Mouse (Mus musculus) frontal cortex, postnatal 36 days (tissue): ENCODE results near the gene Macrod1.
"Not testable (repeated sequence)": the region's sequence is repeated elsewhere in the genome, so short reads cannot be mapped to it uniquely, and the experiment has no call there.

Source experiments
- DNase-seq, 2 experiments: peaks; one replicate each; pipeline ENCODE4 v3.0.0; 2022; ENCODE audit warnings: low spot score in 2 of 2

Gene Macrod1

DNA sequence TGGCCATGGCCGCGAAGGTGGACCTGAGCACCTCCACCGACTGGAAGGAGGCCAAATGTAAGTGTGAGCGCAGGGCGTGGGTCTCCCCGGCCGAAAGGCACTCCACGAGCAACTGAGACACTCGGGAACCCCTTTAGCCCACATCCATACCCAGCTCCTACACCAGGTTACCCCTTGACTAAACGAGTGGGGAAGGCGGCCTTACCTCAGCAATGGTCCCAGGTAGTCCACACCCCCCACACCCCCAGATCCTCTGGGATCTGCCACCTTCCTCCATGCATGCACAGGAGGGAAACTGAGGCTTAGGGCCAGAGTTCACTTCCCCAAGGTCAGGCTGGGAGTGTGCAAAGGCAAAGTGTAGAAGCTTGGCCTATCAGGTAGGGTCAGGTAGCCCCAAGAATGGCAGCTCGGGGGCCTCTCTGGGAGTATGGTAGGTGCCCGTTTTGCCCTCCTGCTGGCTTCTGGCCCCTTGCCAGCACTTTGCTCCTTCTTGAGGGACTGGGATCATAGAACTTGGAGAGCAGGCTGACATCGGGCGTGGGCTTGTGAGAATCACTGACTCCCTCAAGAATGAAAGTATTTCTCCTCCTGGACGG is 614 bp downstream of the Macrod1 start:
- DNase-seq = peak in 1 of 2 experiments; percentile 19

DNA sequence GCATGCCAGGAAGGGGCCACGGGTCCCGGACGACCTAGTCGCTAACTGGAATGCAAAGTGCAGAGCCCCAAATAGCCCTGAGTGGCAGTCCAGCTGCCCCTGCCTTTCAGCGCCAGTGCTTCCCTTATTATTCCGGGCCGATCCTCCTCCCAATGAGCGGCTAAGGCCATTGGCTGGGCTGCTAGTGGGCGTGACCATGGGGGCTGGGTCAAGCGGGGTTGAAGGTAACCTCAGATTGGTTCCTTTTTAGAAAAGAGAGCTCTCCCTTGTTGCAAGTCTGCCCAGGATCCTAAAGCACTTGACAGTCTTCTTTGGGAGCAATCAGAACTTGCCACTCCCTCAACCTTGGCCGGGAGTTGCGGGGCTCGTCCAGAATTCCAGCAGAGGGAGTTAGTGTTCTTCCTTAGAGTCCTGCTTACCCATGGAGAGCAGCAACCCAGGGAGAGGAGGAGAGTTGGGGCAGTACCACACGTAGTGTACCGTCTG is 1.2 kb downstream of the Macrod1 start:
- peak; percentile 64 to 76 for DNase-seq

DNA sequence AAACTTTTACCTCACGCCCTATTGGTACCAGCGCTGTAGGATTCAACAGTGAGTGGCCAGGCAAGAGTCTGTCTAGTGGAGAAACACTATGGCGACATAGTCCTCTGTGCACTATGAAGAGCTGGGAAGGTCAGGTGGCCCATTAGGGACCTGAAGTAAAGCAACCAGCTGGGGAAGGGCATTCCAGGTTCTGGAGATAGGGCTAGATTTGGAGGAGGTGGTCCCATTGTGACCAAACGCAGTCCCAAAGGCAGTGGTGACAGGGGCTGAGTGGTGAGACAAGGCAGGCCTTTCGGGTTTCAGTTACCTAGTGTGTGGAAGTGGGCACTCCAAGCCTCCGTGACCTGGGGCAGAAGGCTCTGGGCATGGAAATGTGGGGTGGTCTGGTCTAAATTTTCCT is 1.9 kb downstream of the Macrod1 start:
- DNase-seq = no peak

DNA sequence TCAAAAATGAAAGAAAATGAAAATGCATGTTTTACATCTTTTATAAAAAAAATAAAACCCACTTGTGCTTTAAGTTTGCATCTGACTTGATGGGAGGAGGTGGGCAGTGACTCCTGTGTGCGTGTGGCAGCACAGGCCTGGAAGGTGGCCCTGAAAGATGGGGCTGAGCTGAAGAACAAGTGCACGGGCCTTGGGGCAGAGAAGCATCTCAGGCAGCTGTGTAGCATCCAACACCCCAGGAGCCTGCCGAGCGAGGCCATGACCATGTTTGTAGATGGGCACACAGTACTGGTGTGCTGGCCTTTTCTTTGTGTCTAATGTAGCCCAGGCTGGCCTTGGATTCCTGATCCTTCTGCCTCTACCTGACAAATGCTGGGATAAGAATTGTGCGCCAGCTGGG is 5.5 kb downstream of the Macrod1 start:
- DNase-seq = no peak

DNA sequence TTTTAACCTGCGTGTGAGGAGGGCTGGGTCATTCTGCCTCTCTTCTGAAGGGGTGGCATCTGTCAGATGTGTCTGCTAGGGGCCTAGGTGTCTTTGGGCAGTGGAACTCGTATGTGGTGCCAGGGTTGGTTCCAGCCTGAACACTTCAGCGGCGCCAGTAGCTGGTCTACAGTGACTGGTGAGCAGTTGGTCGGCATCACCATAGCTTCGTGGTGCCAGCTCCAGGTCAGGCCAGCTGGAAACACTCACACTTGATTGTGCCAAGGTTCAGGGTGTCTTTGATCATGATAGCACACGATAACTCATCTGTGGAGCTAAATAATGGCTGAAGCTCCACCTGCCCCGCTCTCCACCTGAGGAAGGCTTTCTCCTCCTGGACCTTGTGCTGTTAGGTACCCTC is 6.3 kb downstream of the Macrod1 start:
- no peak for DNase-seq

DNA sequence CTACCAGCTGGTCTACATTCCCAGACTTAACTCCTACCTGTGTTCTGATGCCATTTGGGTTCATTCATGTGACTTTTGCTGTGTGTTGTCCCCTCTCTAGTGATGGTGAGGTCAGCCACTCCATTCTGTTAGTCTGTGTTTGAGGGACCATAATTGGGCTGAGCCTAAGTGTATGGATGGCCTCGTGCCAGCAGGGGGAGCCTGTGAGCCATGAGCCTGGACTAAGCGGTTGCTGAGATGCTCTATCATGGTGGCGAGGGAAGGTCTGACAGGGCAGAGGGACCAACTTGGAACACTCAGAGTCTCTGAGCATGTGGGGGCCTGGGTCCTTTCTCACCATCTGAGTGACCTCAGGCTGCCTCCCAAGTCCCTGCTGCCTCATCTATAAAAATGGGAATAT is 8.0 kb downstream of the Macrod1 start:
- peak; percentile 82 to 84 for DNase-seq

DNA sequence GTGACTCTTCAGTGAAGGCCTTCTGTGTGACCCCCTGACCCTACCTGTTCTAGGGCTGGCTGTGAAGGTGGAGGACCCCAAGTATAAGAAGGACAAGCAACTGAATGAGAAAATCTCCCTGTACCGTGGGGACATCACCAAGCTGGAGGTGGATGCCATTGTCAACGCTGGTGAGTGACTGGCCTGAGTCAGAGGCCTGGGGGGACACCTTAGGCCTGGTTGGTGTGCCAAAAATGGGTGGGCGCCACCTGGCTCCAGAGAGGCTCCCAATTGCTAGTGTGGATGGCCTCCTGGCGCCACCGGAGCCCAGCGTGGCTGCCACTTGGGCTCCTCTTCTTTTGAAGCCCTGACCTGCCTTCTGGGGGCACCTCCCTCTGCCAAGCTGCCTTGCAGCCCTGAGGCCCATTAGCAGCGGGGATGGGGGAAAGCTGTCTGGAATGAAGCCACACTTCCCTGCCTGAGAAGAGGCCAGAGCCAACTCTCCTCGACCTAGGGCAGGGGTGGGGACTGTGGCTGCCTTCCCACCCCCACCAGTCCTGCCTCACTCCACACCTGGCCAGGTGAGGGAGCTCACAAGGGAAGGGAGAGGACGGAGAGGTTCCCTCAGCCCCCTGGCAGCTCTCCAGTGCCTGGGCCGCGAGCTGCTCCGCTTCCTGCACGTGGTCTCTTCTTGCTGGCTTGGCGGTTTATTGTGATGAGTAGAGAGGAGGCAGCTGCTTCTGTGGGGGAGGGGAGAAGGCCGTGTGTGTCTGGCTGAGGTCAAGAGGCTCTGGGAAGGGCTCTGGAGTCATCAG is 9.6 kb downstream of the Macrod1 start:
- no peak for DNase-seq

DNA sequence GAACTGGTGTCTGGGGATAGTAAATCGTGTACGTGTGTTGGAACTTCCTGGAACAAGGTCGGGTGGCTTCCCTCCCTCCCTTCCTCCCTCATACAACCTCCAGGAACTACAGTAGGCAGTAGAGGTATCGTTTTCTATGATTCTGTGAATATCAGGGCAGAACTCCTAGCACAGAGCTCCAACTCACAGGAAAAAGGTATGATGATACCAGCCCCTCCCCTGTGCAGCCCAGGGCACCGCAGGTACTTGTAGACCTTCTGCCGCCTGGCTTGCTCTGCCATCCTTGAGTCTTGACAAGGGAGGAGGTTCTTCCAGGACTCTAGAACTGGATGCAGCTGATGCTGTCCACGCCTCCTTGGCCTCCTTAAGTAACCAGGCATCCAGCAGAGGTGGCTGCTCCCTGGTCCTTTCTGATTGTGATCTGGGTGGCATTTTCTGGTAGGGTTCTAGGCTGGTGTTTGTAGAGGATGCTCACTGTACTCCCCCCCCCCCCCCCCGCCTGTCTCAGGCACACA is 10.3 kb downstream of the Macrod1 start:
- DNase-seq = no peak

DNA sequence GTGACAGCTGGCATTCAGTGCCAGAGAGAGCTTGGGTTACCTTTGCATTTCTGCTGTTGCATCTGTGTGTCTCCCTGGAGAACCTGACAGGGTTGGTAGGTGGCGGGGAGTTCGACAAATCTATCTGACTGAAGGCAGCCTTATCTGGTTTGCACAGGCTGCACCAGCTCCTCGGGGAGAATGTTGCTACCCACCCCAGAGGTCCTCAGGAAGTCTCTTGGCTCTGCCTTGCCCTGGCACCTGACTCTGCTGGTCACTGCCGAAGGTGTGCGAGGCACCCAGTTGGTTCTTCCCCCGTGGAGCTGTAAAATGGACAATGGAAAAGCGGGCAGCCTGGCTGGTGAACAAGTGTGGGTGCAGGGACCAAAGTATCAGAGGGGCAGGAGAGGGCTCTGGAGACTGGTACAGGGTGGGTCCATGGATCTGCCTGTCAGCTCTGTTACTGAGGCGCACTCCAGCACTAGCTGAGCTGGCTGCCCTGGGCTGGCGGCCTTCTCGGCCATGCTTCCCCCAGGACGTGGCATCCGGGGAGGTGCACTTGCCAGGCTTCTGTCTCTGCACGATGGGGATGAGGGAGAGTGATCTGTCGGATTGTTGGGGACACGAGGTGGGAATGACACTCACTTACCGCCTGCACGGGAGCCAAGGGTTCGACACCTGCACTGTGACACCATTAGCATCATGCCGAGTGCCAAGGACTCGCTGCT is 10.9 kb downstream of the Macrod1 start:
- no peak for DNase-seq

DNA sequence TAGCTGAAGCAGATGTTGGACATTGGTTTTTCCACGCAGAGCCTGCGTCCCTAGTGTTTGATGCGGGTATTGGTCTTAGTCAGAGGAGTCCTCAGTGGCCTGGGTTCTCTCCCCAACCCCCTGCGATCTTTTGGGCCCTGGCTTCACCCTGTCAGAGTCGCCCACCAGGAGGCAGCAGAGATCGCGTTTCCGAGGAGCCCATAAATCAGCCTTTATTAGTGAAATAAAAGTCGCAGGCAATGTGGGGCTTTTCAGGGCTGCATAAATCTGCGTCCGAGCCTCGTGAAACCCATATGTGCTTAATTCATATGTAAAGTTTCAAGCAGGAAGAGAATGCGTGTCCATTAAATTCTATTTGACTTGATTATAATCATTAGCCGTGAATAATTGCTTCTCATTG is 11.5 kb downstream of the Macrod1 start:
- peak; percentile 73 to 77 for DNase-seq

DNA sequence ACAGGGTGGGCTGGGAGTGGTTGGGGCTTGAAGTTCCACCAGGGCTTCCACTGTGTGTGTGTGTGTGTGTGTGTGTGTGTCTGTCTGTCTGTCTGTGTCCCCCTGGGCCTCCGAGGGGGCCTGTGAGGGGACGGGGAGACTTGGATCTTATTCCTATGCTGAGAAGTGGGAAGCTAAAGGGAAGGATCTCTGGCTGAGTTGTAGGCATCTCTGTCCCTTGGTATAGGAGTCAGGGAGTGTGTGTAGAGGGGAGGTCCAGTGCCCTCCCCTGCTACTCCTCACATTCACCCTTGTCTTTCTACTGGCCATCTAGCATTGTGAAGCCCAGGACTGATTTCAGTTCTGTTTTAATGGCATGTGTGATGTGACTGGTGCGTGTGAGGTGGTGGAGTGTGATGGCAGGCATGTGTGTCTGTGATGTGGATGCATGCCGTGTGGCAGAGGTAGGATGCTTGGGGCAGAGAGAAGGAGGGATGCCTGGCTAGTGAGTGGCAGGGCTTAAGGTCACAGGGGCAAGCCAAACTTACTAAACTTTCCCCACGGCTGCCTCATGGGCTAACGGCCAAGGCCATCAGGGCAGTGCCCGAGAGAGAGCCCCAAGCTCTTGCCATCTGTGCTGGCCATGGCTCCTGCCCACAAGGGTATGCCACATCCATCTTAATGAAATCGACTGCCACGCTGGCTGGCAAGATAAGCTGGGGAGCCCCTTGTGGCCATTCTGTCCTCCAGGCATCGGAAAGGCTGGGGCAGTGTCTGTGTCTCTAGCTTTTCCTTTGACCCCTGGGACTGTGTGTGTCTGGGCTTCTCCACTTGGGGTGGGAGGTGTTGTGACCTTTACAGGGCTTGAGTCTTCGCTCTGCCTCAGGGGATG is 12.3 kb downstream of the Macrod1 start:
- no peak for DNase-seq

DNA sequence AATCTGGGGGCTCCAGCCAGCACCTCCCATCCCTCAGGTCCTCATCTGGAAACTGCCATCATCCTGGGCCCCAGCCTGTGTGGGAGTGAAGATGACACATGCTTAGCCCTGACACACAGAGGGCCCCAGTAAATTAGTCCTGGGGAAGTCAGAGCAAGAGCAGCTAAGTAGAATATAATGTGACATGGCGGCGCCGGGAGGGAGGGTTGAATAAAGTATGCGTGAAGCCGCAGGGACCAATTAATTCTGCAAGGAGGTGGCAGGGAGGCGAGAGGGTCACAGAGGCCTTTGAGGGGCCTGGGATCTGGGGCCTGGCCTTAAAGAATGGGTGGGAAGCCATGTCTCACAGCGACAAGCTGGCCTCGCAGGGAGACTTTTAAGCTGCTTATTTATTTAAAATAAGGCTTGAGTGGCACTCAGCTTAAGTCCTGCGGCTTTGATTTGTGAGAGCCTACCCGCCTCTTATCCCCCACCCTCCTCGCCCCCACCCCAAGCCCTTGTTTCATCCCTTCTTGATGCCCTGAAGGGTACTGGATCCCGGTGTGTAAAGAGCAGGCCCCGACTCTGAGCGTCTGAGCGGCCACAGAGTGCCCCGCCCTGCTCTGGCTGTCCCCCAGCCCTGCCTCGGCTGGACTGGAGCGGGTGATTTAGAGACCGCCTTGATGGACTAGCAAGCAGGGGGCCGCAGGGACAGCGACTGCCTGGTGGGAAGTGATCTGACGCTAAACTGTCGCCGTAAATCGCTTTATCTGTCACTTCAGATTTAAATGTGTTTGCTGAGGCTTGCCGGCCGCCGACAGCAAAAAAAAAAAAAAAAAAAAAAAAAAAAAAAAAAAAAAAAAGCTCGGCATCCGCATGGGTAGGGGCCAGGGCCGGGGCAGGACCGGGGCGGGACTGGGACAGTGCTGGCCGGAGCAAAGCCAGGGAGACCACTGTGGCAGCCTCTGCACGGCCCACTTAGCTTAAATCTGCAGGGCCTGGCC is 13.5 kb downstream of the Macrod1 start:
- DNase-seq = no peak

DNA sequence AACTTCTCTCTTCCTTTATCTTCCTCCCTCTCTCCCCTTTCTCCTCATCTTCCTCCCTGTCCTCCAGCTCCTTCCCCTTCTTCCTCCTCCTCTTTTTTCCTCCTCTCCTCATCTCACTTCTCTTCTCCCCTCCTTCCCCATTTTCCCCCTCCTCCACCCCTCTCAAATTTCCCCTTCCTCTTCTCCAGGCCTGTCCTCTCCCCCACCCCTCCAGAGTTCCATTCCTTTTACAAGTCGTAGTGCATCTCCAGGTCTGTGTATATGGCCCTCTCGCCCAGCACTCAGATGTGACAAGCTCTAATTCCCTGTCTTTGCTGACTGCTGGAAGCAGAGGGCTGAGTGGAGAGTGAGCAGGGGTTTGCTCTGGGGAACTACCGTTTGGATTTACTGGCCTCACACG is 14.2 kb downstream of the Macrod1 start:
- DNase-seq = no peak

DNA sequence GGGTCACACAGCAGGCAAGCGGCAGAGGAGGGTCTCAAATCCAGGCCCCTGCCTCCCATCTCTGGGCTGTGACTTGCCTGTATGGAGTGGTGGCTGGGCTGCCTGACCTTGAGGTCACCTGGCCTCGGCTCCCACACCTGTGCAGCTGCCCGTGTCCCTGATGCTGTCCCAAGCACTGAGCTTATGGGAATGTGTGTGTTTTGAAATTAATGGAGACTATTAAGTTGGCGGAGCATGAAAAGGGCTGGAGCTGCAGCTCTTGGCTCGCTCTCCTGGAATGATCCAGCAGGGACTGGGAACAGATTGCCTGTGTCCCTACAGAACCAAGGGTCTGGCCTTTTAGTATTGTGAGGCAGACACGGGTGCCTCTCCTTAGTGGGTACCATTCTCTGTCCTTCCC is 15.6 kb downstream of the Macrod1 start:
- no peak for DNase-seq

DNA sequence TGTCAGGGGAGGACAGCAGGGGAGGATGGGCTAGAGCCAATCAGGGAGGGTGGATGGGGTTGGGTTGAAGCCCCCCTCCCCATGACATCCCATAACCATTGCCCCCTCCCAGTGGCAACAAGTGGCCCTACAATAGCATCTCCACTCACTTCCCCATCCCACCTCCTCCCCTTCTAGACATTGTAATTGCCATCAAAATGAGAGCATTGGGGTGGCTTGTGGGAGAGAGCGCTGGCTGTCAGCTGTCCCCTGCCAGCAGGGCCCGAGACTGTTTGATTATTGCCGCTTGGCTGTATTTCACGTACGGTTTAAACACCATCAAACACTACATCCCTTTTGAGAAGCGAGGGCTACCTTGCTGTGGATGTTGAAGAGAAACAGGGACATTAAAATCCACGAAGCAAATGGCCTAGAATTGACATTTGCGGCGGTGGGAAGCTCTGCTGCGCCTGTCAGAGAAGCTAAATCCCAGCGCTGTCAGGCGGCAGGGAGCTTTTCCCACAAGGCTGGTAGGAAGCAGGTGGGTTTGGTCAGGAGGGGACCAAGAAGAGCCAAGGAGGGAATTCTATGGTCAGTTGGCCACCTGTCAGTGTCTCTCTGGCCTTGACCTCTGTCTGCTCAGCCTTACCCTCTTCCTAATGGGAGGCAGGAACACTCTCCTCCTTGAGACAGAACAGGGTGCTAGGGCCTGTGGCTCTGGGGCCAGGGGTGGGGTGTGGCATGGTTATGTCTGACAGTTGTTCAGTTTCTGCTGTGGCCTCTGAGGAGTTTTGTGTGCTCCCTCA is 17.6 kb downstream of the Macrod1 start:
- no peak for DNase-seq

DNA sequence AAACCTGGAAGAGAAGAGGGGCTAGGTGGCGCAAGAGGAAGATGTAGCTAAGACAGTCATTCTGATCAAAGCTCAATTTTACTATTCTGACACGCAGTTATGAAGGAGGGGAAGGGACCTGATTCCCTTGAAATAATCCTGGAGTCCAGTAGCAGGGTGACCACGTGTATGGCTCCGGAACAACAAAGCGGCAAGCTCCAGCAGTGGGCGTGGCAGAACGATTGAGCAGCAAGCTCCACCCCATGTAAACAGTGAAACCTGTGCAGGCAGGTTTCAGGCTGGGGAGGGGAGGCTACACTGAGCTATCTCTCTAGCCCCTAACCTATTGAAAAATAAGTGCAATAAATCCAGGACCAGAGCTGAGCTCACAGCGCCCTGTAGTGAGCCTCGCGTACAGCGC is 18.7 kb downstream of the Macrod1 start:
- not testable (repeated sequence) for DNase-seq

DNA sequence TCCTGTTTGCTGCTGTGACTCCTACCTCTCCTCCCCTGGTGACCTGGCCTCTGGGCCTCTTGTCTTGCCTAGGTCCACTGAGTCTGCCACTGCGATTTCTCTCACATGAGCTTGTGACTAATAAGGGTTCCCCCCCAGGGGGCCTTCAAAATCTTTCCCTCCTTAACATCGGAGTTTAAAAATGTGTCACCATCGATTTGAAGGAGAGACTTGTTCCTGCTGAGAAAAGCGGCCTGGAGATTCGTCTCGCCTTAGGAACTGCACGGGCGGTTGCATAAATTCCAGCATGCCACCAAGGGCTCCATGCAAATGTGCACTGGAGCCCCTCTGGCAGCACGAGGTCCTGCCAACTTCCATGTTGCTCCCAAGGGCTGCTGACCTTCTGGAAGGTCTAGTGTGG is 21.1 kb downstream of the Macrod1 start:
- no peak for DNase-seq

DNA sequence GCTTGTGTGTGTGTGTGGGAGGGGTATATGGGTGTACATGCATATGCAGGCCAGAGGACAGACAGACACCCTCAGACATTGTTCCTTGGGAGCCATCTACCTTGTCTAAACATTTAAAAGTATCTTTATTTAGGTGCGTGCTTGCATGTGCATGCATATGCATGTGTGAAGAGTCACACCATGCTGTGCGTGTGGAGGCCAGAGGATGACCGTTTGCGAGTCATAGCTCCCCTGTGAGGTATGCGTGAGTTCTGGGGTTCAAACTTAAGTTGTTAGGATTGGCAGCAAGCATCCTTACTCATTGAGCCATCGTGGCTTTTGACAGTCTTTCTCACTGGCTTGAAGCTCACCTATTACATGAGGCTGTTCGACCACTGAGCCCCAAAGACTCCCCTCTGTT is 21.7 kb downstream of the Macrod1 start:
- DNase-seq = no peak

DNA sequence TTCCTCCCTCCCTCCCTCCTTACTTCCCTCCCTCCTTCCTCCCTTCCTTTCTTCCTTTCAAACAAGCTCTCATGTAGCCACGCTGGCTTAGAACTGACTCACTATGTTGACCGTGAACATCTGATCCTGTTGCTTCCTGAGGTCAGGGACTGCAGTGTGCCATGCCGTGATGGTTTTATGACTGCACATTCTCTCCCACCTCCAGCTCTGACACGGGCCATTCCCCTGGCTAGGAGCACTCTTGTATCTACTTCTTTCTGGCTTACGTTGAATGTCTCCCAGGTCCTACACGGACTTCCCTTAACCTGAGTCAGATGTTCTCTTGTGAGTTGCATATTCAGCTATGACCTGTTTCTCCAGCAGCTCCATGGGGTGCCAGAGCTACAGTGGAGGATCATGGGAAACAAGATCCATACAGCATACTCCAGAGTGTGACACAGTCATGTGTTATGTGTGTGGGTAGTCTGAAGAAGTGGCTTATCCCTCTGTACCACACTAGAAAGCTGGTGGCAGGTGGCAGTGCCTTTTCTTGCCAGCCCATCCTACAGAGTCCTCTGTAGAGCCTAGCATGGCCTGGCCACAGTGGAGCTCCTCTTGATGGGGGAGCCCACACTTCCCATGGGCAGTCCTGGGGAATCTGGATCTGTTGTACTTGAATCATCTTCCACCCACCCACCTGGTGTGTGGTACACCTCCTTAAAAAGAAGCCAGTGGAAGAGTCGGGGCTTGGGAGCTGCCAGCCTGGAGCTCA is 25.1 kb downstream of the Macrod1 start:
- DNase-seq = peak; percentile 65 to 70
